Mouse (Mus musculus): ENCODE results near the gene Selenos. TPM values are rescaled to one million over a fixed set of nuclear protein-coding genes. Genes with fewer than 3 reads are reported as not detected.
A peak's percentile ranks its signal among the peaks of the same experiment; 100 is the strongest.

Gene Selenos
- polyA plus RNA-seq, 1 experiment from 2014 or later: 92.1 TPM

DNA sequence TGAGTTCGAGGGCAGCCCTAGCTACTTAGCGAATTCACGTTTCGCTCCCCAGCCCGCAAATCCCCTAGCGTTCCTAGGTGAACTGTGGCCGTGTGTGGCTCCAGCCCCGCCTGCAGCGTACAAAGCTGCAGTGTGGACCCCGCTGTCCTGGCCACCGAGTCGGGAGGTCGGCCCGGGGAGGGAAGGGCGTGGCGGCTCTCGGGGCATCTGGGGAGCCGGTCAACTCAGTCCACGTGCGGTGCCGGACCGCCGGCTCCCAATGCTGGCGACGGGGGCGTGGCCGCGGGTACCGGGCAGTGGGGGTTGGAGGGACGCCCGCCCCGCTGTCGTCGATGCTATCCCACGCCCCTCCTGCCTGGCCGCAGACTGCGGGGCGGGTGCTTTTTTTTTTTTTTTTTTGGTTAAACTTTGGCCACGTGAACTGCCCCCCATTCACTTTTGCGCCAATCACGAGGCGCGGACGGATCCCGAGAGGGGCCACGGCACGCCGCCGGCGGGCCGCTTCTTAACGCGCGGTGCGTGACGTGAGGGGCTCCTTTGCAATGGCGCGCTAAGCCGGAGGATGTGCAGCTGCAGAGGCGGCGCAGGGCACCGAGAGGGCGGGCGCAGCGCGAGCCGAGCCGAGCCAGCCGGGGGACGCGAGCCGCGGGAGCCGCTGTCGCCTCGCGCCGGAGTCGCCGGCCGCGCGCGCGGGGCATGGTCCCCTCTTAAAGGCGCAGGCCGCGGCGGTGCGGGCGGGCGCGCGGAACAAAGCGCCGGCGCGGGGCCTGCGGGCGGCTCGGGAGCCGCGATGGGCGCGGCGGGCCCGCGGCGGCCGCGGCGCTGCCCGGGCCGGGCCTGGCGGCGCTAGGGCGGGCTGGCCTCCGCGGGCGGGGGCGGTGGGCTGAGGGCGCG lies 29.8 kb downstream of the Selenos start, which contains the start of gene Chsy1:
Chsy1 (plus strand) TSS at position 555 of the 894 bp plus-strand sequence.
- Histone ChIP-seq H3K4me2 (replicated peaks; ENCODE audit: low read depth, low read length) (peak within 1 kb of the TSS; percentile 82), H3K4me1 (ENCODE audit: control insufficient read depth, insufficient read depth, low read length) (peaks cover 17% of the 10 kb centered on the region), H3K27me3 (ENCODE audit: control insufficient read depth, insufficient read depth, low read length) (no peaks in the 10 kb centered on the region), H3K9ac (replicated peaks; ENCODE audit: low read depth, low read length) (peak within 1 kb of the TSS; percentile 93), H3K9me3 (ENCODE audit: control insufficient read depth, low read depth, low read length) (no peaks in the 10 kb centered on the region), H3K36me3 (ENCODE audit: control insufficient read depth, insufficient read depth, low read length) (no peaks in the 10 kb centered on the region), H3K4me3 (ENCODE audit: low read depth, low read length) (peak within 1 kb of the TSS; percentile 91), H3K27ac (ENCODE audit: low read length) (peak within 1 kb of the TSS; percentile 78)
- WGBS: under 1% methylated on average over 89 of the region's 123 CpGs
- ATAC-seq (ENCODE audit: insufficient number of reproducible peaks, insufficient read depth, low FRiP score, low read depth): peak; percentile 89

DNA sequence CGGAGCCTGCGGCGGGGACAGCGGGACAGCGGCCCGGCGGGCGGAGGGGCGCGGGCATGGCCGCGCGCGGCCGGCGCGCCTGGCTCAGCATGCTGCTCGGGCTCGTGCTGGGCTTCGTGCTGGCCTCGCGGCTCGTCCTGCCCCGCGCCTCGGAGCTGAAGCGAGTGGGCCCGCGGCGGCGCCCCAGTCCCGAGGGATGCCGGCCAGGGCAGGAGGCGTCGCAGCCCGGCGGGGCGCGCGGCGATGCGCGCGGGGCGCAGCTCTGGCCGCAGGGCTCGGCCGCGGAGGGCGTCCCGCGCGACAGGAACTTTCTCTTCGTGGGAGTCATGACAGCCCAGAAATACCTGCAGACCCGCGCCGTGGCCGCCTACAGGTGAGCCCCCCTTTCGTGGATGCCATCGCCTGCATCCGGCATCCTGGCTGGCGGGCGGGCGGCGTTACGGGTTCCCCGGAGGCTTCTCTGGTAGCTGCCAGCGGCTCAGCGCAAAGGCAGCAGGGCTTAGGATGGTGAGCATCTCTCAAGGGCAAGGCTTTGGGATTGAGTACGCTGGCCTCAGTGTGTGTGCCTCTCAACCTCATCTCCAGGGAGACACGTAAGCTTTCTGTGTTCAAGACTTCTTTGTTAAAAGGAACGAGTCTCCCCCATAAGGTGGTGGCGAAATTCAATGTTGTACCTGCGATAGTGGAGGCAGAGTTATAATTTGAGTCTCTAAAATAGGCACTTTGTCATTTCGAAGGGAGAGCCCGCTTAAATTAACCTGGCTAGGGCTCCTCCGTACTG lies 30.6 kb downstream of the Selenos start:
- H3K27me3 ChIP-seq (ENCODE audit: control insufficient read depth, insufficient read depth, low read length): no peaks in the 10 kb centered on the region
- WGBS: under 1% methylated on average over 54 of the region's 77 CpGs
- peak overlapping the region; percentile 75 for H3K27ac ChIP-seq (ENCODE audit: low read length)
- ATAC-seq (ENCODE audit: insufficient number of reproducible peaks, insufficient read depth, low FRiP score, low read depth): peak; percentile 23; the same call in 1 of the 2 replicates
- peak overlapping the region; percentile 93 for H3K9ac ChIP-seq (replicated peaks; ENCODE audit: low read depth, low read length)
- H3K36me3 ChIP-seq (ENCODE audit: control insufficient read depth, insufficient read depth, low read length): no peaks in the 10 kb centered on the region
- H3K9me3 ChIP-seq (ENCODE audit: control insufficient read depth, low read depth, low read length): no peaks in the 10 kb centered on the region
- H3K4me3 ChIP-seq (ENCODE audit: low read depth, low read length): peak overlapping the region; percentile 91
- peak overlapping the region; percentile 82 for H3K4me2 ChIP-seq (replicated peaks; ENCODE audit: low read depth, low read length)
- H3K4me1 ChIP-seq (ENCODE audit: control insufficient read depth, insufficient read depth, low read length): peaks cover 17% of the 10 kb centered on the region

GRCm38 (mm10) chr7:66110636-66111112 lies 31.2 kb downstream of the Selenos start:
- Histone ChIP-seq H3K4me3 (ENCODE audit: low read depth, low read length) (peak overlapping the region; percentile 91), H3K4me1 (ENCODE audit: control insufficient read depth, insufficient read depth, low read length) (peaks cover 19% of the 10 kb centered on the region), H3K27ac (ENCODE audit: low read length) (peak overlapping the region; percentile 11; the same call in 1 of the 2 replicates), H3K9me3 (ENCODE audit: control insufficient read depth, low read depth, low read length) (no peaks in the 10 kb centered on the region), H3K4me2 (replicated peaks; ENCODE audit: low read depth, low read length) (peak overlapping the region; percentile 82), H3K27me3 (ENCODE audit: control insufficient read depth, insufficient read depth, low read length) (no peaks in the 10 kb centered on the region), H3K36me3 (ENCODE audit: control insufficient read depth, insufficient read depth, low read length) (no peaks in the 10 kb centered on the region), H3K9ac (replicated peaks; ENCODE audit: low read depth, low read length) (peak overlapping the region; percentile 93)
- WGBS: 3% methylated on average over 10 of the region's 10 CpGs
- no peak for ATAC-seq (ENCODE audit: insufficient number of reproducible peaks, insufficient read depth, low FRiP score, low read depth)

- Histone ChIP-seq H3K4me2 (replicated peaks; ENCODE audit: low read depth, low read length) (peak overlapping the region; percentile 82), H3K9ac (replicated peaks; ENCODE audit: low read depth, low read length) (peak overlapping the region; percentile 93; the same call in 1 of the 2 replicates), H3K27ac (ENCODE audit: low read length) (peak overlapping the region; percentile 11; the same call in 1 of the 2 replicates), H3K4me3 (ENCODE audit: low read depth, low read length) (peak overlapping the region; percentile 91), H3K4me1 (ENCODE audit: control insufficient read depth, insufficient read depth, low read length) (peaks cover 24% of the 10 kb centered on the region), H3K36me3 (ENCODE audit: control insufficient read depth, insufficient read depth, low read length) (no peaks in the 10 kb centered on the region), H3K27me3 (ENCODE audit: control insufficient read depth, insufficient read depth, low read length) (no peaks in the 10 kb centered on the region), H3K9me3 (ENCODE audit: control insufficient read depth, low read depth, low read length) (no peaks in the 10 kb centered on the region)
- WGBS: 60% methylated on average over 10 of the region's 10 CpGs
- ATAC-seq (ENCODE audit: insufficient number of reproducible peaks, insufficient read depth, low FRiP score, low read depth): no peak
Measured at GRCm38 (mm10) chr7:66111211-66111610, 31.8 kb downstream of the Selenos start.

DNA sequence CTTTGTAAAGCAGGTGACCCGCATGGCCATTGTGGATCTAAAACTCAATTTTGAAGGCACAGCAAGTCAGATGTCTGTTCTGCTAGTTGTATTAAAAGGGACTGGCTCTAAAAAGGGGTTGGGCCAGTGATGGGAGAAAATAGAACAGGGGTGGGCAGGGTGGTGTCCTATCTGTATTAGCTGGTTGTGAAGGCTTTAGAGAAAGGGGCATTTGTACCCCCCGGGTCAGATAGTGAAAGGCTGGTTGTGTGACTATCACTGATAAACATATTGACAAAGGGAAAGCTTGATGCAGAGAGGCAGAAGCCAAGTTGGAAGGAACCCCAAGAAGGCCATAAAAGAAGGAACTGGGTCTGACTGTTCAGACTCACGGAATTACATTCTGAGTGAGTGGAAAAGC lies 34.1 kb downstream of the Selenos start:
- no peaks in the 10 kb centered on the region for H3K36me3 ChIP-seq (ENCODE audit: control insufficient read depth, insufficient read depth, low read length)
- H3K9me3 ChIP-seq (ENCODE audit: control insufficient read depth, low read depth, low read length): no peaks in the 10 kb centered on the region
- H3K4me3 ChIP-seq (ENCODE audit: low read depth, low read length): no peak overlapping the region
- peaks cover 21% of the 10 kb centered on the region for H3K4me1 ChIP-seq (ENCODE audit: control insufficient read depth, insufficient read depth, low read length)
- no peak overlapping the region for H3K4me2 ChIP-seq (replicated peaks; ENCODE audit: low read depth, low read length)
- H3K27ac ChIP-seq (ENCODE audit: low read length): no peak overlapping the region
- ATAC-seq (ENCODE audit: insufficient number of reproducible peaks, insufficient read depth, low FRiP score, low read depth): no peak
- no peaks in the 10 kb centered on the region for H3K27me3 ChIP-seq (ENCODE audit: control insufficient read depth, insufficient read depth, low read length)
- H3K9ac ChIP-seq (replicated peaks; ENCODE audit: low read depth, low read length): no peak overlapping the region
- 87% methylated on average over 3 of the region's 3 CpGs for WGBS

- WGBS: 61% methylated on average over 11 of the region's 11 CpGs
- H3K9ac ChIP-seq (replicated peaks; ENCODE audit: low read depth, low read length): no peak overlapping the region
- H3K36me3 ChIP-seq (ENCODE audit: control insufficient read depth, insufficient read depth, low read length): no peaks in the 10 kb centered on the region
- H3K4me3 ChIP-seq (ENCODE audit: low read depth, low read length): no peak overlapping the region
- no peak for ATAC-seq (ENCODE audit: insufficient number of reproducible peaks, insufficient read depth, low FRiP score, low read depth)
- H3K4me1 ChIP-seq (ENCODE audit: control insufficient read depth, insufficient read depth, low read length): peaks cover 29% of the 10 kb centered on the region
- no peak overlapping the region for H3K27ac ChIP-seq (ENCODE audit: low read length)
- no peaks in the 10 kb centered on the region for H3K27me3 ChIP-seq (ENCODE audit: control insufficient read depth, insufficient read depth, low read length)
- H3K4me2 ChIP-seq (replicated peaks; ENCODE audit: low read depth, low read length): no peak overlapping the region
- no peaks in the 10 kb centered on the region for H3K9me3 ChIP-seq (ENCODE audit: control insufficient read depth, low read depth, low read length)
Measured at GRCm38 (mm10) chr7:66115821-66116343, 36.4 kb downstream of the Selenos start.

DNA sequence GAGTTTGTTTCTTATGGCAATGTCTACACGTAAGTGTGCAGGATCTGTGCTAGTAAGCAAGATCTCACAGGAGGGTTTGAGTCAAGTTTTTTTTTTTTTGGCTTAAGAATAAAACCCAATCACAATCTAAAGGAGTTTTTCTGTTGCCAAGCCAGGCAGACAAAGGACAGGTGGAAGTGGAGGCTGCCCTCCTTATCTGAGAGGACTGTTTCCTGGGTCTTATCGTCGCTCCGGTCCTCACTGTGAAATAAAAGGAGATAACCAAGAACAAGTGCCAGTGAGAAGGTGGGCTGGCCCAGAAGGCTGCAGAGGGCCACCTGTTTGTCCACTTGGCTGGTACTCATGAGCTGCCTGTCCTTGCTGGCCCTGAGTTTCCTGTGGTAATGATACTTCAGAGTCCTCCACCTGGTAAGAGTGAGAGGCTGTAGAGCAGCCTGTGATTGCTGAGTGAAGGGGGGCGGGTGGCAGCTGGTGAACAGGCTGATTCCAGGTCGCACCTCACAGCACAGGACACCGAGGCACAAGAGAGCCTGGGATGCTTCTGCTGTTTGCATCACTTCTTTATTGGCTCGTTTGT lies 37.5 kb downstream of the Selenos start:
- Histone ChIP-seq H3K9ac (replicated peaks; ENCODE audit: low read depth, low read length) (no peak overlapping the region), H3K9me3 (ENCODE audit: control insufficient read depth, low read depth, low read length) (no peaks in the 10 kb centered on the region), H3K4me2 (replicated peaks; ENCODE audit: low read depth, low read length) (no peak overlapping the region), H3K4me3 (ENCODE audit: low read depth, low read length) (no peak overlapping the region), H3K36me3 (ENCODE audit: control insufficient read depth, insufficient read depth, low read length) (no peaks in the 10 kb centered on the region), H3K27ac (ENCODE audit: low read length) (no peak overlapping the region), H3K4me1 (ENCODE audit: control insufficient read depth, insufficient read depth, low read length) (peaks cover 25% of the 10 kb centered on the region), H3K27me3 (ENCODE audit: control insufficient read depth, insufficient read depth, low read length) (no peaks in the 10 kb centered on the region)
- no peak for ATAC-seq (ENCODE audit: insufficient number of reproducible peaks, insufficient read depth, low FRiP score, low read depth)
- 71% methylated on average over 8 of the region's 8 CpGs for WGBS

DNA sequence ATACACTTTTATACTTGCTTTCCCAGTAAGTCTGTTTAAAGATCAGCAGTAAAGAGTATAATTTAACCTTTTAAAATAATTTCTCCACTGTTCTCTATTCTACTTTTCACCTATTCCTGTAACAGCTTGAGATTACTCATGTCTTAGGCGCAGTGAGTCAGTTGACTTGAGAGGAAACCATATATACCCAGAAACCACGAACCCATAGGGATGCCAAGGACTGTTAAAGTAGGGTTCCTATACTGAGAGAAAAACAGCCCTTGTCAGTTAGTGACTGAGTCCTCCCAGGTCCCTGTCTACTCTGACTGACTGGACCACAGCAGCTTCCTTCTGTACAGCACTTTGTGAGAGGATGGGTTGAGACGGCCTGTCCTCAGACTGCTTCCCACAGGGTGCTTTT lies 38.6 kb downstream of the Selenos start:
- Histone ChIP-seq H3K4me2 (replicated peaks; ENCODE audit: low read depth, low read length) (no peak overlapping the region), H3K4me1 (ENCODE audit: control insufficient read depth, insufficient read depth, low read length) (peaks cover 31% of the 10 kb centered on the region), H3K27ac (ENCODE audit: low read length) (no peak overlapping the region), H3K36me3 (ENCODE audit: control insufficient read depth, insufficient read depth, low read length) (no peaks in the 10 kb centered on the region), H3K9me3 (ENCODE audit: control insufficient read depth, low read depth, low read length) (no peaks in the 10 kb centered on the region), H3K27me3 (ENCODE audit: control insufficient read depth, insufficient read depth, low read length) (no peaks in the 10 kb centered on the region), H3K4me3 (ENCODE audit: low read depth, low read length) (no peak overlapping the region), H3K9ac (replicated peaks; ENCODE audit: low read depth, low read length) (no peak overlapping the region)
- no peak for ATAC-seq (ENCODE audit: insufficient number of reproducible peaks, insufficient read depth, low FRiP score, low read depth)
- WGBS: 87% methylated on average over 3 of the region's 3 CpGs

All from stomach, embryonic 14.5 days (tissue).